Mouse (Mus musculus) adrenal gland, adult 10 weeks (tissue): ENCODE results near the gene Cd3e. TPM values are rescaled to one million over a fixed set of nuclear protein-coding genes. Genes with fewer than 3 reads are reported as not detected.

Source experiments
- polyA plus RNA-seq: library from polyadenylated mRNA; stranded (reverse); fragments of 350-450 nt; fragmentation: Illumina TruSeq; extraction: RNeasy Lipid Tissue Mini Kit (QIAGEN cat#74804); gene quantifications from one replicate; pipeline ENCODE4 v1.2.3, GENCODE M21; 2014; ENCODE audit warnings: low read depth, low replicate concordance

The Cd3e gene
- not detected for polyA plus RNA-seq

GRCm38 (mm10) chr9:45009180-45010078 lies at the start of gene Cd3e:
TSS of gene Cd3e (minus strand) at chr9:45009627.

GRCm38 (mm10) chr9:45055082-45055713 lies 45.8 kb upstream of the Cd3e start, which contains the start of gene Mpzl3:
TSS of gene Mpzl3 (plus strand) at chr9:45055186.

DNA sequence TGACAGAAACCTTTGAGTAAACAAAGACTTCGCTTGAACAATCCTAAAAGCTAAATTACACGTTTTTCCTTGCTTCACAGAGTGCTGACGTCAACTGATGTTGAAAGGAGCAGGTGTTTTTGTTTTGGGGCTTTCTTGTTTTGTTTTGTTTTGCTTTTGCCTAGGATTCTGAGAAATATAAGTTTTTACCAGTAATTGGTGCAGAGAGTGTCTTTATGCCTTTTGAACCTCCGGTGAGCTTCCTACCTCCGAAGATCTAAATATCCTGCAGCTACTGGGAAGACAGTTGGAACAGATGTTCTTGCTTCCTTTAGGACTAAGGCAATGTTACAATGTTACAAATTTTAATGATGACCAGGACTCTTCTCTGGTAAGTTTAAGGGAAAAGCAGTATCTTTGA lies 30.1 kb upstream of the Cd3e start, which contains the start of gene Mpzl2:
TSS of gene Mpzl2 (plus strand) at position 301 of the 400 bp plus-strand sequence.

DNA sequence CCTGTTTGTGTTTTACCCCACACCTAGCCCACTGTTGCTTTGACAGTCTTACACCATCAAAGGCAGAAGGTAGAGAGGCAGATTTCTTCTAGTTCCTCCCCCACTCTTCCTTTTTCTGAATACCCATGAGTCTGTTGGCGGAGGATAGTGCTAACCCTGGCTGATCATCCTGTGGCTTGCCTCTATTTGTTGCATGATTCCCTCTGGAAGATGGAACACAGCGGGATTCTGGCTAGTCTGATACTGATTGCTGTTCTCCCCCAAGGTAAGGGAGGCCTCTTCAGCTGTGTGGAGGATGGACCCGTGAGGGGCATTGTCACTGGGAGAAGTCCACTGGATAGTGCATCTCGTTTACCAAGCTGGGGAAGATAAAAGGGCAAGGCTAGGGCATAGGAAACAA lies 27.8 kb downstream of the Cd3e start, which contains the start of gene Cd3d:
TSS of gene Cd3d (plus strand) at position 111 of the 400 bp plus-strand sequence.

GRCm38 (mm10) chr9:44980242-44980641 lies 29.2 kb downstream of the Cd3e start, which contains the start of gene Cd3g:
TSS of gene Cd3g (minus strand) at chr9:44980431.

DNA sequence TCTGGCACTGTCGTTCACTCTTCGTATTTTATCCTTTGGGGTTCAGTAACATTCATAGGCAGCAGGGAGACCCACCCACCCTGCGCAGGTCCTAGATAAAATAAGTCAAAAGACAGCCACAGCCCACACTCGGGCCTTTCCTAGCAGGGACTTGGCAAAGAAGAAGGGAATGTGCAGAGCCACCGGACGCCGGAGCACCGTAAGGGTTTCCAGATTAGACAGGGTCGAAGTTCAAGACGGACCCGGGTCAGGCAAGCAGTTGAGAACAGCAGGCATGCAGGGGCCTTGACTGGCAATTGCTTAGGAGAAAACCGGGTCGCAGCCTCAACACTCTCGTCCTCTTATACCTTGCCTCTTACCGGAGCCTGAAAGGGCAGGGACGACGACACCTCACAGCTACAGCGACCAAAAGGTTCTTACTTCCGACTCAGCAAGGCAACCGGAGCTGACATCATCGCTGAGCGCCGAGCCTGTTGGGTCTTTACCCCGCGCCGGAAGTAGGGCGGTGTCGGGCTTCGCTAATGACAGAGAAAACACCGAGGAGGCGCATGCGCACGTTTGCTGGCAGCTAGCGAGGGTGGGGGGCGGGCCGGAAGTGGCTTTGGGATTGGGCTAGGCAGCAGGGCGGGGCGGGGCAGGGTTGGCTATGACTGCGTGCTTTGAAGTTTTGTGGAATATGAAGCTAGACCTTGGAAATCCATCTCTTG lies 44.1 kb downstream of the Cd3e start, which contains the start of gene Ube4a:
TSS of gene Ube4a (minus strand) at position 475 of the 707 bp plus-strand sequence.

Other genes starting within 250 kb of the Cd3e start
- gene Arcn1, start 241.8 kb downstream of the Cd3e start, polyA plus RNA-seq: 358 TPM
- gene Ift46, start 241.7 kb downstream of the Cd3e start, polyA plus RNA-seq: 33.5 TPM
- gene Tmem25, start 210.3 kb downstream of the Cd3e start, polyA plus RNA-seq: 0.52 TPM
- gene Ttc36, start 206.6 kb downstream of the Cd3e start, polyA plus RNA-seq: not detected
- gene Kmt2a, start 128.3 kb downstream of the Cd3e start, polyA plus RNA-seq: 22.3 TPM
- gene Atp5l, start 88.9 kb downstream of the Cd3e start, polyA plus RNA-seq: 425 TPM
- gene Ube4a, start 44.0 kb downstream of the Cd3e start, polyA plus RNA-seq: 123 TPM
- gene Cd3g, start 29.2 kb downstream of the Cd3e start, polyA plus RNA-seq: 1.0 TPM
- gene Cd3d, start 27.8 kb downstream of the Cd3e start, polyA plus RNA-seq: not detected
- 13.9 TPM for gene Mpzl2, start 30.2 kb upstream of the Cd3e start, polyA plus RNA-seq
- gene Mpzl3, start 45.6 kb upstream of the Cd3e start, polyA plus RNA-seq: 10.4 TPM
- gene Jaml, start 69.6 kb upstream of the Cd3e start, polyA plus RNA-seq: 3.7 TPM
- 2.4 TPM for gene Scn2b, start 108.2 kb upstream of the Cd3e start, polyA plus RNA-seq
- gene Scn4b, start 128.8 kb upstream of the Cd3e start, polyA plus RNA-seq: 0.64 TPM
- not detected for gene BC049352, start 172.4 kb upstream of the Cd3e start, polyA plus RNA-seq
- gene Tmprss4, start 194.5 kb upstream of the Cd3e start, polyA plus RNA-seq: not detected